Mouse (Mus musculus): ENCODE measurements around the gene Ficd. TPM values are rescaled to one million over a fixed set of nuclear protein-coding genes. Genes with fewer than 3 reads are reported as not detected.

The Ficd gene
- total RNA-seq, 2 experiments from 2014 or later, result 13.4 to 14.1 TPM

Other genes with a start within 250 kb of the Ficd start
- gene Wscd2, start 245.5 kb upstream of the Ficd start, total RNA-seq (2021), result 10 to 100 TPM; 81.3 to 83.7 TPM
- 1 to 10 TPM; 4.6 to 4.8 TPM for gene Cmklr1, start 85.4 kb upstream of the Ficd start, total RNA-seq (2021)
- gene 1700069L16Rik, start 11.0 kb upstream of the Ficd start, total RNA-seq (2021), result not detected
- gene Sart3, start 36.7 kb downstream of the Ficd start, total RNA-seq (2021), result 10 to 100 TPM; 48.3 to 49.3 TPM
- 100 to 1,000 TPM; 128 to 132 TPM for gene Iscu, start 36.9 kb downstream of the Ficd start, total RNA-seq (2021)
- gene Tmem119, start 64.7 kb downstream of the Ficd start, total RNA-seq (2021), result 10 to 100 TPM; 25.9 to 29.0 TPM
- gene Selplg, start 96.8 kb downstream of the Ficd start, total RNA-seq (2021), result 10 to 100 TPM; 34.7 to 38.4 TPM
- 10 to 100 TPM; 88.6 to 88.7 TPM for gene Coro1c, start 173.0 kb downstream of the Ficd start, total RNA-seq (2021)